Comparison of ENCODE assay signal across 8 mouse cellular contexts in genomic region chr14:25800166-25800960, GRCm38 (mm10). TPM values are rescaled to one million over a fixed set of nuclear protein-coding genes. Genes with fewer than 3 reads are reported as not detected.
A peak's percentile ranks its signal among the peaks of the same experiment; 100 is the strongest.
DNase-seq lines count a peak whose midpoint lies in the region; ATAC-seq lines count a peak whose summit lies in the region.

No protein-coding gene starts in this region.

- no peaks in the 10 kb centered on the region for H3K27me3 ChIP-seq in intestine, embryonic 14.5 days (replicated peaks; ENCODE audit: control insufficient read depth, insufficient read depth, low read length)
- H3K27me3 ChIP-seq in midbrain, embryonic 11.5 days (ENCODE audit: control insufficient read depth, insufficient read depth, low read length), result no peaks in the 10 kb centered on the region

- 15% methylated on average over 19 of the region's 19 CpGs for WGBS in intestine, embryonic 14.5 days
- 29% methylated on average over 19 of the region's 19 CpGs for WGBS in midbrain, embryonic 11.5 days

- no peak overlapping the region for H3K4me3 ChIP-seq in intestine, embryonic 14.5 days (ENCODE audit: low read depth, low read length)
- H3K4me3 ChIP-seq in midbrain, embryonic 11.5 days (ENCODE audit: low read depth, low read length), result no peak overlapping the region

- no peaks in the 10 kb centered on the region for H3K9me3 ChIP-seq in intestine, embryonic 14.5 days (ENCODE audit: control insufficient read depth, low read length)
- no peaks in the 10 kb centered on the region for H3K9me3 ChIP-seq in midbrain, embryonic 11.5 days (ENCODE audit: control insufficient read depth, low read length)

- peak overlapping the region; percentile 43; the same call in 1 of the 2 replicates for H3K27ac ChIP-seq in intestine, embryonic 14.5 days (ENCODE audit: low read depth)
- H3K27ac ChIP-seq in midbrain, embryonic 11.5 days (ENCODE audit: low read depth, low read length), result no peak overlapping the region

- H3K9ac ChIP-seq in intestine, embryonic 14.5 days (ENCODE audit: low read length), result 0 out of 2 replicates have a peak overlapping the region, but pooled peaks have one; percentile 10
- no peak overlapping the region for H3K9ac ChIP-seq in midbrain, embryonic 11.5 days (ENCODE audit: low read length)

- H3K4me2 ChIP-seq in intestine, embryonic 14.5 days (ENCODE audit: low read length), result peak overlapping the region; percentile 28
- H3K4me2 ChIP-seq in midbrain, embryonic 11.5 days, result no peak overlapping the region

- peak; percentile 86 for DNase-seq in adipocyte (ENCODE audit: low spot score)
- DNase-seq in embryo, embryonic 10.5 days (ENCODE audit: low spot score), result peak; percentile 88
- peak; percentile 91 to 92 for DNase-seq in gastrocnemius, postnatal 36 days
- DNase-seq in intestine, embryonic 14.5 days (ENCODE audit: low spot score), result peak; percentile 99
- DNase-seq in left cerebral cortex, postnatal 14 days (ENCODE audit: low spot score in 2 of 2), result peak; percentile 78 to 84
- peak; percentile 99 for DNase-seq in midbrain, embryonic 11.5 days (ENCODE audit: low spot score, missing footprints)
- DNase-seq in skeletal muscle tissue, adult 2 months (ENCODE audit: low read depth, low spot score), result peak; percentile 90
- DNase-seq in yolk sac, embryonic 10.5 days (ENCODE audit: low spot score), result peak; percentile 80

- no peaks in the 10 kb centered on the region for H3K36me3 ChIP-seq in intestine, embryonic 14.5 days (ENCODE audit: control insufficient read depth, insufficient read depth, low read length)
- H3K36me3 ChIP-seq in midbrain, embryonic 11.5 days (ENCODE audit: control insufficient read depth, insufficient read depth, low read length), result no peaks in the 10 kb centered on the region

- H3K4me1 ChIP-seq in intestine, embryonic 14.5 days (replicated peaks; ENCODE audit: control insufficient read depth, insufficient read depth, low read length), result peaks cover 27% of the 10 kb centered on the region
- no peaks in the 10 kb centered on the region for H3K4me1 ChIP-seq in midbrain, embryonic 11.5 days (ENCODE audit: control insufficient read depth, insufficient read depth, low read length)

- ATAC-seq in intestine, embryonic 14.5 days (replicated peaks; ENCODE audit: low FRiP score, low TSS enrichment, low read depth), result peak; percentile 70
- 0 out of 2 replicates have a peak, but pooled peaks have one; percentile 33 for ATAC-seq in midbrain, embryonic 11.5 days (ENCODE audit: low FRiP score)

- intact Hi-C loops in gastrocnemius, postnatal 36 days (cut with DNase I), result loop anchor here (2.0 to 5.0 kb wide), 2 partner anchors 54 to 153 kb away; no protein-coding TSS in a partner anchor
- intact Hi-C loops in left cerebral cortex, postnatal 14 days (cut with DNase I), result loop anchor here (5.0 kb wide), 1 partner anchor 93 kb away; no protein-coding TSS in a partner anchor

RNA-seq across cellular contexts. Expression of gene Zcchc24, which starts 31.5 kb away (rescaled TPM):
- total RNA-seq in gastrocnemius, postnatal 36 days (2021), result 10 to 100 TPM; 38.4 to 49.4 TPM
- polyA plus RNA-seq in intestine, embryonic 14.5 days (2014; fragmentation: Nextera tagmentation; extraction: Ambion mirVana), result 32.8 and 33.6 TPM in 2 replicates
- total RNA-seq in left cerebral cortex, postnatal 14 days (2021), result 10 to 100 TPM; 41.9 to 43.9 TPM
- polyA plus RNA-seq in midbrain, embryonic 11.5 days (2014; fragmentation: Nextera tagmentation; extraction: Ambion mirVana), result 10.1 and 11.4 TPM in 2 replicates

RNA-seq across cellular contexts. Expression of gene Anxa11, which starts 41.6 kb away (rescaled TPM):
- total RNA-seq in gastrocnemius, postnatal 36 days (2021), result 10 to 100 TPM; 90.7 to 93.7 TPM
- 66.8 and 68.3 TPM in 2 replicates for polyA plus RNA-seq in intestine, embryonic 14.5 days (2014; fragmentation: Nextera tagmentation; extraction: Ambion mirVana)
- 10 to 100 TPM; 14.1 to 14.8 TPM for total RNA-seq in left cerebral cortex, postnatal 14 days (2021)
- 3.0 and 4.0 TPM in 2 replicates for polyA plus RNA-seq in midbrain, embryonic 11.5 days (2014; fragmentation: Nextera tagmentation; extraction: Ambion mirVana)

Comparison
In these comparisons a context has a peak if more than half of its experiments do, and no peak if none do; other contexts are left out.
1. RNA of gene Anxa11, which starts 41.6 kb away (total RNA-seq): 90.7 to 93.7 TPM in gastrocnemius, postnatal 36 days; 14.1 to 14.8 TPM in left cerebral cortex, postnatal 14 days; every median in the first group is over 4 times any median in the second.
2. Peak in every context shown above with its lines, with median percentiles within 50 percentile points of each other: DNase-seq.